Mouse (Mus musculus) frontal cortex, adult 2 months (tissue): ENCODE results near the gene Snrnp27. TPM values are rescaled to one million over a fixed set of nuclear protein-coding genes. Genes with fewer than 3 reads are reported as not detected.

Experiments used
- DNase-seq, 2 experiments: peaks; one replicate each; pipeline ENCODE4 v3.0.0; 2022; ENCODE audit warnings: low spot score in 1 of 2; ENCODE audit errors: extremely low spot score in 1 of 2
- polyA plus RNA-seq: library from polyadenylated mRNA; depleted of rRNA; stranded (reverse); fragments of >200 nt; gene quantifications from 2 replicates; pipeline ENCODE4 v1.2.3, GENCODE M21; 2012; rRNA removed

The Snrnp27 gene
- polyA plus RNA-seq = 53.1 and 53.3 TPM in 2 replicates

- DNase-seq = peak; percentile 70 to 91
Observed at GRCm38 (mm10) chr6:86683872-86684654, at the start of gene Snrnp27. TSS of gene Snrnp27 (minus strand) at chr6:86684522.

GRCm38 (mm10) chr6:86733183-86733876 lies 49.0 kb upstream of the Snrnp27 start, which contains the start of gene Gmcl1:
TSS of gene Gmcl1 (minus strand) at chr6:86733383.
- peak; percentile 71 to 95 for DNase-seq

GRCm38 (mm10) chr6:86732276-86733173 lies 48.2 kb upstream of the Snrnp27 start:
- peak in 1 of 2 experiments; percentile 50 for DNase-seq

- DNase-seq = no peak
Observed at GRCm38 (mm10) chr6:86728711-86729110, 44.4 kb upstream of the Snrnp27 start.

GRCm38 (mm10) chr6:86721977-86722376 lies 37.7 kb upstream of the Snrnp27 start:
- DNase-seq = peak in 1 of 2 experiments; percentile 23

GRCm38 (mm10) chr6:86708072-86708774 lies 23.9 kb upstream of the Snrnp27 start:
- DNase-seq = no peak

GRCm38 (mm10) chr6:86702577-86702976 lies 18.3 kb upstream of the Snrnp27 start:
- DNase-seq = no peak

- DNase-seq = no peak
Observed at GRCm38 (mm10) chr6:86697903-86698302, 13.6 kb upstream of the Snrnp27 start.

GRCm38 (mm10) chr6:86696213-86696612 lies 11.9 kb upstream of the Snrnp27 start:
- no peak for DNase-seq

GRCm38 (mm10) chr6:86694465-86694864 lies 10.1 kb upstream of the Snrnp27 start:
- DNase-seq = peak in 1 of 2 experiments; percentile 77

GRCm38 (mm10) chr6:86689671-86690070 lies 5.3 kb upstream of the Snrnp27 start:
- DNase-seq = no peak

- DNase-seq = no peak
Observed at GRCm38 (mm10) chr6:86686971-86687370, 2.6 kb upstream of the Snrnp27 start.

GRCm38 (mm10) chr6:86684655-86685011 lies 311 bp upstream of the Snrnp27 start:
- DNase-seq = no peak

- DNase-seq = no peak
Observed at GRCm38 (mm10) chr6:86681289-86681688, 3.0 kb downstream of the Snrnp27 start.

GRCm38 (mm10) chr6:86678341-86678740 lies 6.0 kb downstream of the Snrnp27 start:
- no peak for DNase-seq

GRCm38 (mm10) chr6:86670873-86671272 lies 13.4 kb downstream of the Snrnp27 start:
- peak; percentile 51 to 88 for DNase-seq

- DNase-seq = peak; percentile 100
Observed at GRCm38 (mm10) chr6:86669240-86669727, 15.0 kb downstream of the Snrnp27 start.

- no peak for DNase-seq
Observed at GRCm38 (mm10) chr6:86668580-86669239, 15.6 kb downstream of the Snrnp27 start, which contains the start of gene Mxd1. TSS of gene Mxd1 (minus strand) at chr6:86669161.

GRCm38 (mm10) chr6:86667061-86667460 lies 17.3 kb downstream of the Snrnp27 start:
- no peak for DNase-seq
